Mouse (Mus musculus) heart, adult 11 months (tissue): ENCODE measurements around the gene Pimreg.

Experiments
- DNase-seq: peaks from one replicate; pipeline ENCODE4 v3.0.0; 2022

Gene Pimreg

DNA sequence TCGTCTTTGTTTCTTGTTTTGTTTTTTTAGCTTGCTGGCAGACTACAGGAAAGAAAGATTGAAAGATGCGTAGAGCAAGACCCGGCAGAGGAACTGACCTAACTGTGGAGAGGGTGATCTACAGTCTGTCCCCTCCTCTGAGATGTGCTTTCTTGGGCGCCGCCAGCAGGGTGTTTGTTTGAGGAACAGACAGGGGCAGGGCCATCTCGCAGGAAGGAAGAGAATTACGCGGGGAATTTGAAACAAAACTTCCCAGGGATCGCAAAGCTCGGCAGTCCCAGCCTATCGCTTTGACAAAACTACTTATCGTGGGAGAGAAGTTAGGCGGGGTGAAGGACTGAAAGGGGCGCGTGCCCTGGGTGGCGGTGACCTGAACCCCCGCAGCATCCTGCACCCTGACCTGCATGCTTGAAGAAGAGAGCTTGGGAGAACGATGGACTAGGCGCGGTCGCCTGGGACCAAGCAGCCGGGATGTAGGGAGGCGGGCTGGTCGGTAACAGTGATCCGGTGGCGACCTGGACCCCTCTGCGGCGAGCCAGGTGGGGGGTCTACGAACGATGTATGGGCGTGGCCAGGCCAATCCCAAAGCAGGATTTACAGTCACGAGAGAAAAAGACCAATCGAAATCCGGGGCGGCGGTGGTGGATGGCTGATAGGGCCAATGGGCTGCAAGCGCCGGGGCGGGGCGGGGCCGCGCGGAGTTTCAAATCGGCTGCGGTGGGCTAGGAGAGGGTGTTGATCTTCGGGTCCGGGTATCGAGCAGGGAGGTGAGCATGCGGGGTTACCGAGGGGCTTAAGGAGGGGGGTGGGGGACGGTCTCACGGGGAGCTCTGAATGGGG lies at the start of gene Pimreg:
Gene Pimreg (plus strand): TSS at position 265 of the 840 bp plus-strand sequence.
- peak; percentile 99 for DNase-seq

DNA sequence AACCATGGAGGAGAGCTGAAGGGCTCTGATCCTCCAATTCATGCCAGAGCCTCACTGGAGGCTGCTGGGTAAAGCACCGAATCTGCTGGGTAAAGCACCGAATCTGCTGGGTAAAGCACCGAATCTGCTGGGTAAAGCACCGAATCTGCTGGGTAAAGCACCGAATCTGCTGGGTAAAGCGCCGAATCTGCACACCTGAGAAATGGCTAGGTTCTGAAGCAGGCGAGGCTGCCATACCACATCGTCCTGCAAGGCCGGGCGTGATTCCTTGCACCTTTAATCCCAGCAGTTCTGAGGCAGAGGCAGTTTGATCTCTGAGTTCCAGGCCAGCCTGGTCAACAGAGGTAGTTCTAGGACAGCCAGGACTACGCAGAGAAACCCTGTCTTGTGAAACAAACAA lies 49.4 kb upstream of the Pimreg start:
- no peak for DNase-seq

DNA sequence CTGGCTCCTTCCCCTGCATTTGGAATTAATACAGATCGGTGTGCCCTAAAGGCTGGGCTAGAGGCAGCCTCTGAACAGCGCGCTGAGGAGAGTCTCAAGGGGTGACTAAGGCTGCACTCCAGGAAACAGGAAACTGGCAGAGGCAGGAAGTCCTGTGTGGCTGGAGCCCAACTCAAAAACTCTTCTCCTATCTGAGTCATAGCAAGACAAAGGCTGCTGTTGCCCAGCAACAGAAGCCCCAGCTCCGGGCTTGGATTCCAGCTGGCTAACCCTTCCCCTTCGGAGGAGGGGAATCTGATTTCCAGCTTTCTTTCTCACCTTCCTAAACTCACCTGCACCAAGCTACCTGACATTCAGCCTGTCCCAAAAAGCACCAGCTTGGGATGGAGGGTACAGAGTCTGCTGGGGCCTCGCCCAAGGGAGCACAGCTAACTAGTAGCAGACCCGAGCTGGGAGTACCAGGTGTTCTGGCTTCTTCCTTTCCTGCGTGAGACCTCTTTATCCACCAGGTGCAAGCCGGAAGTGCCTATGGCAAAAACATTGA lies 45.8 kb upstream of the Pimreg start:
- peak; percentile 98 for DNase-seq

DNA sequence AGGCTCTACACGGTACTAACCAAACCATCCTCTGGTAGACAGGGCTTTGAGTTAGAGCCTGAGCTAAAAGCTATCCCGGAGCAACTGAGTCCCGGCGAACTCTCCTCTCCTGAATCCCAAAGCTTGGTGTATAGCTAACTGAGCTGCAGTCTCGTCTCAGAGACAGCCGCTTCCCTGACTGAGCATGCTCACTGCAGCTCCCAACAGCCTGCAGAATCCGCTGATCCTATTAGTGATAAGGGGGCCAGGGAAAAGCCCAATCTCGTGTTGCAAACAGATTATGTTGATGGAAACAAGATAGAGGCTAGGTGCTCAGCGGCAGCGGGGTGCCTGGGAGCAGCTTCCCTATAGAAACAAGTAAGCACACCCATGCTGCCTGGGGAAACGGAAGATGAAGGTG lies 45.0 kb upstream of the Pimreg start:
- no peak for DNase-seq

DNA sequence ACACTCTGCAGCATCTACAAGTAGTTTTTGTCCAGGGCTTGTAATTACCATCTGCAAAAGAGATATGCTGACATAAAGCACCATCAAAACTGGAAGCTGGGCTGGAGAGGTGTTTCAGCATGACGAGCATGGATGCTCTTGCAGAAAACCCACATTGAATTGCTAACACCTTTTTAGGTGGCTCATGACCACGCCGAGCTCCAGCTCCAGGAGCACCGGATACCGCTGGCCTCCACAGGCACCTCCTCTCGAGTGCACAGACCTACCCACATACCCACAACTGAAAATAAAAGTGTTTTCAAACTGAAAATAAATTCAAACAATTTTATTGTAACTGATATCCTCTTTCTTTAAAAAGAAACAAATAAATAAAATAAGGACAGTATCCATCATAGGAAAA lies 41.6 kb upstream of the Pimreg start:
- DNase-seq: no peak

DNA sequence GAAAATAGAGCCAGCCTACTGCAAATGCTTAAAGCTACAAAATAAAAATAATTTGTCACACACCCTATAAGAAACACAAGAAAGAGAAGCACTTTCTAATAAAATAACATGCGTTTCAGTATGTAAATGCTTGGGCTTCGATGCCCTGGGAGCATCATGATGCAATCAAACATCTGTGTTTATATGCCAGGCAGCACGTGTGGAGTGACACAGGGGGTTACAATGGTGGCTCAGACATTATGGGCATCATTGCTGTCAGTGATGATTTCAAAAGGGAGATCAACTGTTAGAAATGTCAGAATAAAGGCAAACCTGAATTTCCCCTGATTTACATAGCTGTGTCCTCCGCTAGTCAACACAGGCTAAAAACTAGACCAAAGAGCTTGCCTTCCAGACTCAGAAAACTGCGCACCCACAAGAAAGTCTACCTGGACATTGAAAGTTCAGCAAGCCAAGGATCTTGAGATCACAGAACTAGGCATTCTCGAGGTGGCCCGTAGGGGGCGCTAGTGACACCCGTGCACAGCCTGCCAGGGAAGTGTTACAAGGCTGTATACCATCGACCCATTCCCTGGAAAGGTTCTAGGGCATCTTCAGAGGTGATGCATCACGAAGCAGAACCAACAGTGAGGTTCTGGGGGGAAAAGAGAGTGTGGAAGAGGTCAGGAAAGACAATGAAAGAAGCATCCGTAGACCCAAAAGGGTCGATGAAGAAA lies 39.5 kb upstream of the Pimreg start:
- DNase-seq: peak; percentile 85

DNA sequence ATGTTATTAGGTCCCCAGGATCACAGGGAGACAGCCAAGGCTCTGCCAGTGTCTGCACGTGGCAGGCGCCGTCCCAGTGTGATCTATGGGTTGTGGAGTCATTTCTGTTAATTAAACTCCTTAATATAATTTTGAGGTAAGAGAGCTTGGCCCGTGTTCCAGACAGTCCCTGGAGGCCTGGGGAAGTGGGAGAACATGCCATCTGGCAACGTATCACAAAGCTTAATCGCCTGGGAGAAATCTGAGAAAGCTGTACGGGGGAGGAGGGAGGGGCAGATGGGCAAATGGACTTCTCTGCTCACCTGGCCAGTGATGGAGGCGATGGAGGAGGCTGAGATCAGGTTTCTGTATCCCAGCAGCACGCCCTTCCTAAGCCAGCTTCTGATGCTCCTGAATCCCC lies 38.7 kb upstream of the Pimreg start:
- no peak for DNase-seq

DNA sequence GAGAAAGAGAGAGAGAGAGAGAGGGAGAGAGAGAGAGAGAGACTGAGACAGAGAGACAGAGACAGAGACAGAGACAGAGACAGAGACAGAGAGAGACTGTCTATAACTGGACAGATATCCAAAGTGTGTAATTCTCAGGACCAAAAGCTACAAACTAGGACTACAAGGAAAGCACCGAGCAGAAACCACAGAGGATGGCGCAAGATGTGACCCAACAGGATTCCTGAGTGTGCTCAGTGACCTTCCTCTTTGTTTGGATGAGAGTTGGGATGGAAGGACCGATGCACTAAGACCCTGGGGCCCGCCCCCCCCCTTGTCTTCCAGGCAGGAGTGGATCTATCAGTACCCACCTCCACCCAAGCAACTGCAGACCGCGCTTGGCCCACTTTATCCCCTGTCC lies 36.3 kb upstream of the Pimreg start:
- no peak for DNase-seq

DNA sequence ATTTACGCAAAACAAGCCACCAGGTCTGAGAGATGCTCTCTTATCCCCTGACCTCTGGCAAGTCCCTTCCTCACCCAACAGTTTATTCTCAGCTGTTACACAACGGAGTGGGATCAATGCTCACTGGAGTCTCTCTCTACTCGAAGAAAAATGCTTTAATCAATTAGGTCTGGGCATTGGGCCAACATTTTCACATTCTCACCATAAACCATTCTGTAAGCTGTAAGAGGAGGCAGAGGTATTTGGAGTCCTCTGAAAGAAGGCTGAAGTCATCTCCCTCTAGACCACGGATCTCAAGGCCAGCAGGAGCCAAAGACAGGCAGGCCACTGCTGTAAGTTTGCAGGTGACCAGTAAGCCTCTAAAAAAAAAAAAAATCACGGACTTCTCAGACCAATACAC lies 31.5 kb upstream of the Pimreg start:
- no peak for DNase-seq

DNA sequence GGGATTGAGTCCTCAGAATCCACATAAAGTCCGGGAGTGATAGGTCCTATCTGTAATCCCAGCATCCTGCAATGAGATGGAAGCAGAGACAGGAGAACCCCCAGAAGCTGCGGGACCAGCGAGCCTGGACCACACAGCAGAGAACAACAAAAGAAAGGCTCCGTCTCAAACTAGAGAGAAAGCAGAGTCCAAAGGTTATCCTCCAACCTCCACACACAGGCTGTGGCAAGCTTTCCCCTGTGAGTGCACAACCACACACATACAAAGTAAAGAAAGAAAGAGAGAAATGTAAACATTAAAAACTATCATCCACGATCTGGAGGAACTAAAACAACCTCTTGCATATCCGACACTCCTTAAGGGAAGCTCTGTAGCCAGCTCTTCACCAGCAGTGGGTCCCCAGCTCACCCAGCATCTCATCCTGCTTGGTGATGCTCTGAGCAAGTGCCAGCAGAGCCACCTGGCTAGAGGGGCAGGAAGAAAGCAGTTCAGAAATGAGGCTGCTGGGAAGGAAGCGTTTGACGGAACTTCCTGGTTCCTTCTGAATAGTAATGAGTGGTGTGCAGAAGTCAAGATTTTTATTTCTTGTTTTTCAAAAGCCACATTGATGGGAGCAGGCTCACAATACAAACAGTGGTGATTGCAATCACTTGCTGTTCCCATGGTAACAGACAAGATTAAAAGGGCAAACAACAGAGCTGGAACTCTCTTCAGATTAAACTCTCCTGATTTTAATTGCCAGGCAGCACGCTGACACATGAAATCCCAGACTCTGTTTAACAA lies 30.7 kb upstream of the Pimreg start:
- DNase-seq: no peak

DNA sequence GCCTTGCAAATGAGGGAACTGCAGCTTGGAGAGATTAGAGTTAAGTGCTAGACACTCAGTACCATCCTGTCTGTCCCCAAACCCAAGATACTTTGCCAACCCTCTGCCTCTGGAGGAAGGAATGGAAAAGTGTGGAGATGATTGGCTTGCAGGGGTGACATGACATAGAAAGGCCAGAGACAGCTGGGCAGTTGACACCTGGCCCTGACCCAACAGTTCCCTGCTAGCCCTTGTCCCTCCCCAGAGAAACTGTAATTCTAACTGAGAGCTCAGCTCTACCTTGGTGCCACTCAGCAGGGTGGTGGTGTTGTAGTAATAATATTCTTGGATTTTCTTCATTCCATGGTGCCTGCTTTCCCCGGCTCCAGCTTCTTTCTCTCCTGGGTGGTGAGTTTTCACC lies 29.9 kb upstream of the Pimreg start:
- no peak for DNase-seq

DNA sequence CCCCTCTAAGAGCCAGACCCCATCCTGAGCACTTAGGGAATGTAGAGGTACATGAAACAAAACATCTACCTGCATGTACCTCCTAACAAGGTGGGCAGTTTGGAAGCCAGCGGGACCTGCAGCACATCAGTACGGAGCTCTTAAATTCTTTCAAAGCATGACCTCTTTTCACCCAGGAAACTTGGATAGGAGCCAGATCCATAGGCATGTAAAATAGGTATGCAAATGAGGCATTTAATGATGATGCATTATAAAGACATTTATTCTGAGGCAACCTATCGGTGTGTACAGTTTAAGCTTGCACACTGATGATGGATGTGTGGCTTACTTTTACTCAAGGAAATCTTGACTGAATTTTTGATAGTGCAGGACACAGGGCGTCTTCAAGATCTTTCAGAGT lies 27.2 kb upstream of the Pimreg start:
- DNase-seq: no peak

DNA sequence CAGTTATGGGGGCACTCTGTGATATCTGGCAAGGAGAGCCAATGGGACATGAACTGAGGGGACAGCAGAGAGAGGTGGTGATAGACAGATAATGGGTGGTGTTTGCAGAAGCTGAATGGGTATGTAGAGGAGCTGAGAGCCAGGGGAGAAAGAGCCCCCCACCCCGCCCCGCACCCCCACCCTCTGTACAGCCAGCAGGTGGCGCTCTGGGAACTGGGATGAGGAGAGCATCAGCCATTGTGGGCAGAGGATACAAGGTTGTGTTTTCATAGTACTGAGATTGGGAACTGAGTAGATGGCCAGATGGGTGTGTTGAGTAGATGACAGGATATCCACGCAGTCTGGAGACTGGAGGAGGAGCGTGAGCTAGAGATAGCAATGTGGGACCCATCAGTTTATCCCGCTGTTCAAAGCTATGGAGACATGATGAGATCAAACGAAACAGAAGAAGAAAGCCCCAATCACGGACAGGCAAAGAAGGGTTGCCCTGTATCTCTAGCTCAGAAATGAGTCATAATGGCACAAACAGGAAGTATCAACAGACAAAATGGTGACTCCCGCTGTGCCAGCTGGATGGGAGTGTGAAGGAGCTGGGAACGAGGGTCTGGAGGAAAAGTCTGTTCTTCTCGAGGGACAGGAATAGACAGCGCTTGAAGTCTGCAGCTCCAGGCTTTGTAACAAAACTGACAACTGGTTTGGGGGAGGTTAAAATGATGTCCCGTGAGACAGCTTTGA lies 25.1 kb upstream of the Pimreg start:
- no peak for DNase-seq

DNA sequence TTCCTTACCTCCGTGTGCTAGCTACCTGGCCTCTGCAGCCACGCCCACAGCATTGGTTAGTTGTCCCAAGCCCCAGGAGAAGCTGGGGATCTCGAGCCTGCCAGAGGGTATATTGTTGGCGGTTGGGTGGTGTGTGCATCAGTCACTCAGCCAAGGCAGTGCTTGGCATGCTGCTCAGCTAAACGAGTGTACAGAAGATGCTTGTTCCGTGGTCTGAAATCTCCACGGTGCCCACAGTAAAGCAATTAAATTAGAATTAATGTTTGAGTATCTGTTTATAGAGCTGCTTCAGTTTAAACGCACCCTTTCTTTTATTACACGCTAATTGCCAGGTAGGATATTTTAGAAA lies 24.6 kb upstream of the Pimreg start:
- no peak for DNase-seq

DNA sequence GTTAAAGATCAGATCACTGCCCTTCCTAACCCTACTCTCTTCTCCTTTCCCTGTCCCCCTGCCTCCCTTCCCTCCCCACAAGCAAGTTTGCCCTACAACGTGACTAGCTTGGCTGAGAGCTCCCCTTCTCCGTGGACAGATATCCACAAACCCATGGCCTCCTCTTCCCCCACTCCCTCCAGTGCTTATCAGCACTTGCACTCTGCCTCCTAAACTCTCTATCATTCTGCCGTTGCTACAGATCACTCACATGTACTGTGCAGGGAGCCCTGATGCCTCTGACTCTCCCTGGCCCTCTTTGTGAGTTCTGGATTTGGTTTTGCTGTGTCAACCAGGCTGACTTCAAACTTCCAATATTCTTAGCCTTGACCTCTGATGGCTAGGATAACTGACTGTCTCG lies 20.8 kb upstream of the Pimreg start:
- no peak for DNase-seq

DNA sequence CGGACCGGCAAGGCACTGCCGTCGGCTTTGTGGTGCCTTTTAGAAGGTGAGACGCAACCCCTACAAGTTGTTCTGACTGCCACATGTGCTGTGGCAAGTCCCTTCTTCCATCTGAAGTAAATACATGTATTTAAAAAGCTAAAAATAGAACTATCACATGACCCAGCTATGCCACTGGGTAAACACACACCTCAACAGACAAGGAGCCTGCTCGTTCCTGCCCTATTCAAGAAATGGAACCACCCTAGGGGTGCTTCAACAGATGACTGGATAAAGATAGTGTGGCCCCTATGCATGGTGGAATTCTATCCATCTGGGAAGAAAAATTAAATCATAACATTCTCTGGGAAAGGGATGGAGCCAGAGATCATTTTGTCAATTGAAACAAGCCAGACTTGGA lies 19.0 kb upstream of the Pimreg start:
- no peak for DNase-seq

DNA sequence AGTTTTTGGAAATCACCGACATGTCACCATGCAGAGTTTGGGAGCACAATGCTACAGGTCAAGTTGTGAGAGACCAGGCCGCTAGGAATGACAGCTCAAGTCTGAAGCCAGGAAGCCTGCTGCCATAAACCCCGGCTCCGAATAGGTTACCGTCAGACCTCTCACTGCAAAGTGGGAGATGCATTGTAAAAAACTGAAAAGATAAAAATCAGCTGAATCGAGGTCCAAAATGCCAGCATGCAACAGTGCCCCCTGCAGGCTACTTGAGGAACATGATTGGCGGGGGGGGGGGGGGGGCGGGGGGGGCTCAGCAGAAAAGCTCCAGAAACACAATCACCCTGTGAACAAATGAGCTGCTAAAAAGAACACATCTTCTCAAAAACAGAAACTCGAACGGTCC lies 18.3 kb upstream of the Pimreg start:
- no peak for DNase-seq

DNA sequence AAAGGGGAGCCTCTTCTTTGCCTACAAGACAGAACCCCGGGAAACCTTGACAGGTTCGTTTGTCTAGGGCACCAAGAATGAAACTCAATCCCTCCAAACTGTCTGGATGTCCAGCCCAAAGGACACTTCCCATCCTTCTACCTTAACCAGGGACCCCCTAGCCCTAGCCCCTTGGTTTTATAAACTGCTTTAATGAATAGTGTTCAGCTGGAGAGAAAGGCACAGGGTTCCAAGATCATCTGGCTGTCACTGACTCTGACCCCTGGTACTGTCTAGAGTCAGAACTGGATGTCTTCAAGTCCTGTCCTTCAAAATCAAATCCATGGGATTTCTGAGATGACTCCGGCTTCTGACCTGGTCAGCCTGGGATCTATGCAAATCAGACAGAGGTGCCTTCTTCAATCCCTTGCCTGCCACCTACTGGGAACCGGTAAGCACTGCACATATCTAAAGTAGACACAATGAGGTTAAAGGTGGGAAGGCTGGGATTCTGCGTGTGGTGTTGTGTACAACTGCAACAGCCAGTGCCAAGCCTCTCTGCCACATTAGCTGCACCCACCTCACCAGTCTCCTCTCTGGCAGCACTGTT lies 17.5 kb upstream of the Pimreg start:
- no peak for DNase-seq

DNA sequence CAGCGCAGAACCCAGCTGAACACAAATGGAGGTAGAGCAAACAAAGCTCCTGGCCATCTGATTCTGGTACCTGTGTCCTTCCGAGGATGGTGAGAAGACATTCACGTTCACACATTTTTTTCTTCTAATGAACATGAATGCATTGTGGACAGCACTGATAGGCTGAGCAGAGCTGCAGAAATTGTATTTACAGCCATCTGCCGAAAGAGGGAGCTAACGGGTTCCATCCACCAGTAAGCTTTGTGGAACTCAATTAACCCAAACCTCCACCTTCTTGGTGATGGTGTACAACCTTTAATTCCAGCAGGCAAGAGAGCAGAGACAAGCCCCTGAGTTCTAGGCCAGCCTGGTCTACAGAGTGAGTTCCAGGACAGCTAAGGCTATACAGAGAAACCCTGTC lies 16.0 kb upstream of the Pimreg start:
- DNase-seq: no peak

DNA sequence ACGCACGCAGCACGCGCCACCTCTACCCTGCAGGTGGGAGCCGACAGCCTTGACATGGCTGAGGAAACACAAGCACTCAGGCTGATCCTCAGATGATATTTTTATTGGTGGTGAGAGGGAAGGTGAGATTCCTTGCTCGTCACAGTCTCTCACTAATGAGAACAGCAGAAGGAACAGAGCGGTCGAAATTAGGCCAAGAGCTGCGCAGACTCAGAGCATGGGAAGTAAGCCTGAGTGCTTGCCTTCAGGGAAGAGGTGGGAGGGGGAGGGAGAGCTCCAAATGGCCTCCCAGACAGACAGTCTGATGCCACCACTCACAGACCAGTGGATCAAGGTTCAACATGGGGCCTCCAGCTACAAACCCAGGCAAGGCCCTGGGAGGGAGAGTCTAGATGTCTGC lies 15.3 kb upstream of the Pimreg start:
- DNase-seq: no peak

DNA sequence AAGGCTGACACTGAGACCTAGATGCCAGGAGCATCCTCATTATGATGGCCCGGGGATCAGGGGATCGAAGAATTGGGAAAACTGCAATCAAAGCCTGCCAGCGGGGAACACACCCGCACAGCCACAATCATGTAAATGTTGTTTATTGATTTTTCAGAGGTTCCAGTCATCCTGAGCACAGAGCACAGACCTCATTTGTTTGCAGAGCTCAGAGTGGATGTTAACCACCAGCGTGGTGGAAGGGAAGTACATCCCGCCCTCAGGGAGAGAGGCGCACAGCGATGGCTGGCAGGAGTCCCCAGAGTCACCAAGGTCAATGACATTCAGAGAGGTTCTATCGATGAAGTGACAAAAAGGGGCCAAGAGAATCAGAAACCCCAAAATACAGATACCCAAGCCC lies 14.0 kb upstream of the Pimreg start:
- DNase-seq: no peak

DNA sequence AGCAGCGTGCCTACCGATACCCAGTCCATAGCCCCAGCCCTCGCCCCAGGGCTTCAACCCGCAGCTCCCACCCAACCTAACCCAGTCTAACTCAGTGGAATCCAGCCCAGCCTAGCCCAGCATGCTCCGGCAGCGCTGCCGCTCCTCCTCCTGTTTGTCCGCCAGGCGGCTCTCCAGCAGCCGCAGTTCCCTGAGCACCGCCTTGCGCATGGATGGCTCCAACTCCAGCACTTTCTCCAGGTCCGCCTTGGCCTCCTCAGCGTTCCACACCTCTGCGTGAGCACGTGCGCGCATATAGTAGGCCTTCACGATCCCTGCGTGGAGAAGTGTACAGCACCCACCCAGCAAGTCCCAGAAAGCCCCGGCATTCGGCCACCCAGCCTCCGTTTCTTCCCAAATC lies 12.7 kb upstream of the Pimreg start:
- DNase-seq: no peak

DNA sequence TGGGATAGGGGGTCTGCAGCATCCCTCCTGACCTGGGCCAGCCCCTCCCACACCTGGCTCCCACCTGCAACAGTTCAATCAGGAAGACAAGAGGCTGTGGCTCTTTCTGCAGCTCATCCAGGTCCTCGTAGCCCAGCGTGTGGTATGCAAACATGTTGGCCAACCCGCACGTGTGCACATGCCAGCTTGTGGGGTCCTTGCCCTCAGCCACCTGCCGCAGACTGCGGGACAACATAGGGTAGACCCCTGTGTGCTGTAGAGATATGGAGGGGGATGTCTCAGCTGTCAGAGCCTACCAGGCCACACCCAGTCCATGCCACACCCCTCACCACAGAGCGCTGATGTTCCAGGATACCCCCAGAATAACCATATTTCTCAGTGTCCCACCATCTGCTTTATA lies 10.5 kb upstream of the Pimreg start:
- DNase-seq: no peak
